Mouse (Mus musculus) G1E (cell line): ENCODE data around the gene Olfr49.

Experiments
- CTCF ChIP-seq: IDR thresholded peaks from 2 replicates; pipeline ENCODE4 v1.5.1; 2012; ENCODE audit warnings: low read depth, low read length, inconsistent platforms, mixed read lengths
- GATA1 ChIP-seq: IDR thresholded peaks from 2 replicates; pipeline ENCODE4 v1.6.1; 2012; ENCODE audit warnings: borderline replicate concordance, low read length, inconsistent platforms, mixed read lengths
- TAL1 ChIP-seq: conservative IDR thresholded peaks from 2 replicates; pipeline ENCODE4 v1.6.1; 2012; ENCODE audit warnings: low read depth, low read length, inconsistent platforms, mixed read lengths

GRCm38 (mm10) chr14:54267966-54268365 is 16.8 kb downstream of the Olfr49 start:
- TF ChIP-seq CTCF: no peak
- TF ChIP-seq TAL1: no peak
- TF ChIP-seq GATA1: no peak
